Mouse (Mus musculus) lung, adult 18-20 months (tissue): ENCODE data around the gene Rab8a.

Source experiments
- DNase-seq, 2 experiments: peaks; one replicate each; pipeline ENCODE4 v3.0.0; 2022; ENCODE audit warnings: mixed read lengths in 2 of 2

Rab8a gene

GRCm38 (mm10) chr8:72215060-72215459 is 54.1 kb downstream of the Rab8a start:
- DNase-seq, result peak; percentile 52 to 62

GRCm38 (mm10) chr8:72215871-72216270 is 54.9 kb downstream of the Rab8a start:
- DNase-seq, result peak in 1 of 2 experiments; percentile 55

GRCm38 (mm10) chr8:72218781-72219540 is 58.0 kb downstream of the Rab8a start:
- no peak for DNase-seq

- DNase-seq, result peak; percentile 92 to 95
Observed at GRCm38 (mm10) chr8:72219541-72220363, 58.8 kb downstream of the Rab8a start, which contains the start of gene Fam32a. Fam32a (plus strand) TSS chr8:72219730.

GRCm38 (mm10) chr8:72220758-72221157 is 59.8 kb downstream of the Rab8a start:
- no peak for DNase-seq

- DNase-seq, result no peak
Observed at GRCm38 (mm10) chr8:72222656-72223055, 61.7 kb downstream of the Rab8a start.
